Mouse (Mus musculus): ENCODE measurements around the gene Per1.

Gene Per1

GRCm38 (mm10) chr11:69081613-69082012 is 13.4 kb upstream of the Per1 start:
- DNase-seq = no peak

- no peak for DNase-seq
Measured at GRCm38 (mm10) chr11:69085608-69086007, 9.4 kb upstream of the Per1 start.

GRCm38 (mm10) chr11:69086390-69086789 is 8.6 kb upstream of the Per1 start:
- DNase-seq = no peak

- DNase-seq = peak in 1 of 2 experiments; percentile 15
Measured at GRCm38 (mm10) chr11:69087082-69087481, 7.9 kb upstream of the Per1 start.

- peak in 1 of 2 experiments; percentile 21 for DNase-seq
Measured at GRCm38 (mm10) chr11:69087597-69087996, 7.4 kb upstream of the Per1 start.

- DNase-seq = peak; percentile 99
Measured at GRCm38 (mm10) chr11:69088103-69088855, 6.7 kb upstream of the Per1 start, which contains the start of gene Vamp2. Vamp2 (plus strand) TSS chr11:69088490.

- DNase-seq = no peak
Measured at GRCm38 (mm10) chr11:69088856-69089615, 6.0 kb upstream of the Per1 start.

- DNase-seq = peak; percentile 52 to 59
Measured at GRCm38 (mm10) chr11:69089616-69090290, 5.3 kb upstream of the Per1 start.

GRCm38 (mm10) chr11:69090367-69090766 is 4.7 kb upstream of the Per1 start:
- peak in 1 of 2 experiments; percentile 27 for DNase-seq

- peak; percentile 18 to 19 for DNase-seq
Measured at GRCm38 (mm10) chr11:69091566-69092385, 3.2 kb upstream of the Per1 start.

GRCm38 (mm10) chr11:69092386-69092751 is 2.6 kb upstream of the Per1 start:
- peak; percentile 93 to 97 for DNase-seq

GRCm38 (mm10) chr11:69092871-69093270 is 2.1 kb upstream of the Per1 start:
- peak in 1 of 2 experiments; percentile 30 for DNase-seq

- peak in 1 of 2 experiments; percentile 17 for DNase-seq
Measured at GRCm38 (mm10) chr11:69093856-69094255, 1.2 kb upstream of the Per1 start.

- no peak for DNase-seq
Measured at GRCm38 (mm10) chr11:69095511-69096231, 654 bp downstream of the Per1 start.

- no peak for DNase-seq
Measured at GRCm38 (mm10) chr11:69096360-69096986, 1.5 kb downstream of the Per1 start.

GRCm38 (mm10) chr11:69096987-69097900 is 2.2 kb downstream of the Per1 start:
- DNase-seq = peak; percentile 90 to 94

GRCm38 (mm10) chr11:69098039-69098761 is 3.2 kb downstream of the Per1 start:
- no peak for DNase-seq

GRCm38 (mm10) chr11:69098762-69099091 is 3.7 kb downstream of the Per1 start:
- peak; percentile 99 for DNase-seq

- DNase-seq = peak; percentile 89 to 91
Measured at GRCm38 (mm10) chr11:69099177-69099914, 4.3 kb downstream of the Per1 start.

Measured in cerebellum, postnatal 10 days (tissue).